Mouse (Mus musculus): ENCODE measurements around the gene Ssbp4.

Gene Ssbp4

DNA sequence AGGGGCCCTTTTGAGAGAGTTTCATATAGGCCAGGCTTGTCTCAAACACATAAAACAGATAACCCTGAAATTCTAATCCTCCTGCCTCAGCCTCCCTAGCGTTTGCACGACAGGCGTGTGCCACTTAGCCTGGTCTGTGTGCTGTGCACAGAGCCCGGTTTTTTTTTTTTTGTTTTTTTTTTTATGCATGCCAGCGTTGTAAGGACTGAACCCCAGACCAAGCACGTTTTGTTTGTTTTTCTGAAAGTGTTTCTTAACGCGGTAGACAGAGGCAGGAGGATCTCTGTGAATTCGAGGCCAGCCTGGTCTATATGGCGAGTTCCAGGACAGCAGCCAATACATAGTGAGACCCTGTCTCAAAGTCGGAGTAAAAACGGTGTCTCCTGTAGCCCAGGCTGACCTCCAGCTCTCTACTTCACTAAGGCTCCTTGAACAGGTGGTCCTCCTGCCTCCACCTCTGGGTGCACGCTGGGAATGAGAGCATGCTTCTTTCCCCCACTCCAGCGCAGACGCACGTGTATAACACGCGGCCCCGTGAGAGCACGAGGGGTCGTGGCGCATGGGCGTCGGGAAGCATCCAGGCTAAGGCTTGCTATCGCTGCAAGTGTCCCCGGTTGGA, at the start of gene Ssbp4:
TSS of gene Ssbp4 (minus strand) at position 124 of the 619 bp plus-strand sequence.
- no peak for DNase-seq (ENCODE audit: low spot score)

DNA sequence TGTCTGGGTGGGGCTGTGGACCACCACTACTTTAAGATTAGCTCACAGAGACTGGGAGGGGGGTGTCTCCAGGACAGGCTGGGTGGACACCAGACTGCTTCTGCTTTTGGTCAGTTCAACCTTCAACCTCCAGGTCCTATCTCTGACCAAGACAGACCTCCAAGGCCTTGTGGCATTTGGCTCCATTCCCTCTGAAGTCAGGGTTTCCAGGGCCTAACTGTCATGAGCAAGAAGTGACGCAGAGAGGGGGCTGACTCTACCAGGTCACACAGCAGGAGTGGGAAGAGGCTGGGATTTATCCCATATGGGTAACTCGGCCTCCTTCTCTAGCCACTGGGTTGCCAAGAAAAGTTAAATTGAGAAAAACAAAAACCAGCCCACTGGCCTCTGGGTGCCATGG, 49.1 kb upstream of the Ssbp4 start:
- no peak for DNase-seq (ENCODE audit: low spot score)

DNA sequence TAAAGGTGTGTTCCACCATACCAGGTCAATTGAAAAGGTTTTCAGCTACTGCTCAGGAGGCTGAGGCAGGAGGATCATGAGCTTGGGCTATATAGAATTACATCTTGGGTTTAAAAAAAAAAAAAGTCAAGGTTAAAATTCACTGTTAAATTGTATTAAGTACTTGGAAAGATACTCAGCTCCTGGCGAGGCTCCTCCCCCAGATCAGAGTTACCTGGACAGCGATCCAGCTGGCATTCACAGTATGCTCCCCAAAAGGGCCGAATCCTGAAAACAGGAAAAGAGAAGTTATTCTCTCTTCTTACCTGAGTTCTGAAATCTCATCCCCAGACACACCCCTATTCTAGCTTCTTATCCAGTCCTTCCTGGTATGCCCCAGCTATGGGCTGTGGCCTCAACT, 48.5 kb upstream of the Ssbp4 start:
- no peak for DNase-seq (ENCODE audit: low spot score)

DNA sequence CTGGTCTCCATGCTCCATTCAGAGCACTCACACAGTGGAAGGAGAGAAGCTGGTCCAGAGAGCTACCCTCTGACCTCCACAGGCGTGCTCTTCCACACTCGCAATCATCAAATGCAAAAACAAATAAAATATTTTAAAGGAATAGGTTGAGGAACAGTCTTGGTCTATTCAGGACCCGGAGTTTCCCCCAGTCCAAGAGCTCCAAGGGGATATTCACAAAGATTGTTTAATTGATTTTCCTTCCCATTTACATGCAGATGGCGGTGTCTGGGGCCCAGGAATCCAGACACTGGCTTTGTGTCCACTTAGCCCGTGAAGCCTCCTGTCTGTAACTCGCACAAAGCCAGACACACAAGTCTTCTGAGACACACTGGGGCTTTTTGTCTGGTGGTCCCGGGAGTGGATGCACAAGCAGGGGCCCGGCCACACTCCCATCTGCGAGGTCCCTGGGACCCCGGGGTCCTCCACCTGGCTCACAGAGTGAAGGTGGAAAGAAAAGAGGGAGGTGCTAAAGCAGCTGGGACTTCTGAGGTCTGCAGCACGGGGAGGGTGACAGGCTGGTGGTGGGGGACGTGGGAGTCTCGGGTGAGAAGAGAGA, 47.6 kb upstream of the Ssbp4 start:
- no peak for DNase-seq (ENCODE audit: low spot score)

DNA sequence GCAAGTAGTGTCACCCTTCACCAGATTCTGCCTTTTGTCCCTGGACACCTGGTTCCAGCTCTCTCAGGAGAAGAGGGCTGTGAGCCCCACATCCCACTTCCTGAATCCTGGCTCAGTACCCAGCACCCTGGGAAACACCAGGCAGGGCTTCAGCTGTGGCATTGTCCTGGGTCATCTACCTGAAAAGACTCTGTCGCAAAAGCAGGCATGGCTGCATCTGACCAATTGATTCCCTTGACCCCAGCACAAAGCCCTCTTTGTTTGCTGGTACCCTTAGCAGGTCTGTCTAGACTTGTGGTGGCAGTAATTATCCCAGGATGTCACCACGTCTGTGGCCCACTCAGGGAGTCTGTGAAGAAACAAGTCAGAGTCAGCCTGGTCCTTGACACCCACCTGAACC, 46.8 kb upstream of the Ssbp4 start:
- DNase-seq (ENCODE audit: low spot score) = no peak

DNA sequence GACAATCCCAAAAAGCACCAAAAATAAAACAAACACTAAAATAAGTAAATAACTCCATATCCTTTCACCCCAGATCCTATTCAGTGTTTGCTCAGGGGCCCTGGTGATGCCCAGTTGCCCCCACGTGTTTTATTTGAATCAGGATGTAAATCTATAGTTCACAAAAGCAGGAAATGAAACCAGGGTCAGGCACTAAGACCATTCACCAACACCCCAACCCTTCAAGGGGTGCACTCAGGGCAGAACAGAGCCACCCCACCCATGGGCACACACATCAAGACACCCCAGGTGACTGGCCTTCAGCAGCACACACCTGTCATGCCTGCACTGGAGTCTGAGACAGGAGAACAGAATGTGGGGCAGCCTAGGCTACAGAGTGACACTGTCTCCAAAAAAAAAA, 45.4 kb upstream of the Ssbp4 start:
- DNase-seq (ENCODE audit: low spot score) = no peak

DNA sequence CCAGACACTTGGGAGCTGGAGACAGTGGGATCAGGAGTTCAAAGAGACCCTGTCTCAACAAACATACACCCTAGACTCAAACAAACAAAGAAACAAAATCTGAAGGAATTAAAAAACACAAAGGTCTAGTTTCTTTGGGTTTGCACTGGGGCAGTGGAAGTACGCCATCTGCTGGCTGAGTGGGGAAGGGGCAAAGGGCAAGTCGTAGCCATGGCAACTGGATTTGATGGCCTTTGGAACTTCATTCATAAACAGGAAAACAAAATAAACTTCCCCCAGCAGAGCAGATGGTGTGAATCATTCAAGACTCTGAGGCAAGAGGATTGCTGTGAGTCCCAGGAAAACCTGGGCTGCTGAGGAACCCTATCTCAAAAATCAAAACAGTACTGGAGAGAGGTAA, 44.6 kb upstream of the Ssbp4 start:
- peak; percentile 43 for DNase-seq (ENCODE audit: low spot score)

DNA sequence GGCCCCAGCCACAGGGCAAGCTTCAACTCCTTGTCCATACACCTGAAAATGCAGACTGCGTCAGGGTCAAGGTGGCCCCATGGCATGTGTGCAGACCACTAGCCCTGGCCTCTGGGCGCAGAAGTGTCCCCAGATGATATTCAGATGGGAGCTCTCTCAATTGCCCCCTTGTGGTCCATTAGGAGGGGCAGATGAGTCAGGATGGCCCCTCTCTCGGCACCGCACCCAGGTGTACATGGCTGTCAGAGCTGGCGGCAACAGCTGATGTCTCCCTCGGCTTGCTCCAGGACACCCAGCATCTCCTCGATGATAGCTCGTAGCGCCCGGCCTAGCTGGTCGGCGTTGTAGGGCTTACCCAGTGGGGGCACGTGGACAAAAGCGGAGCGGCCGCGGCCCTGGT, 41.7 kb upstream of the Ssbp4 start:
- DNase-seq (ENCODE audit: low spot score) = no peak

DNA sequence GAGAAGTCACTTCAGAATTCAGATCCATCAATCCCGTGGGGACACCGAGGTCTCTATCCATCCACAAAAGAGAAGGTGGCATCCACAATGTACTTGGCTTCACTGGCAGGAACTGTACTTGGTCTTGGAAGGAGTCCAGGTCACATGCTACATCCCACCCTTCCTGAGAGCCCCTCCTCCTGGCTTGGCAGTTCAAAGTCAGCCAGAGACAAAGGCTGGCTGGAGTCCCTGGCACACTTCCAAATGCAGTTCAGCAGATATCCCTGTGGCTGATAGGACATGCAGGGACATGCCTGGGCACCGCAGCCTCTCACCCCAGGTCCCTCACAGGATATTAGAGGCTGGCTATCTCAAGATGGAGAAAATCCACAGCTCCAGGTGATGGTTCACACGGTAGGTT, 40.7 kb upstream of the Ssbp4 start:
- no peak for DNase-seq (ENCODE audit: low spot score)

DNA sequence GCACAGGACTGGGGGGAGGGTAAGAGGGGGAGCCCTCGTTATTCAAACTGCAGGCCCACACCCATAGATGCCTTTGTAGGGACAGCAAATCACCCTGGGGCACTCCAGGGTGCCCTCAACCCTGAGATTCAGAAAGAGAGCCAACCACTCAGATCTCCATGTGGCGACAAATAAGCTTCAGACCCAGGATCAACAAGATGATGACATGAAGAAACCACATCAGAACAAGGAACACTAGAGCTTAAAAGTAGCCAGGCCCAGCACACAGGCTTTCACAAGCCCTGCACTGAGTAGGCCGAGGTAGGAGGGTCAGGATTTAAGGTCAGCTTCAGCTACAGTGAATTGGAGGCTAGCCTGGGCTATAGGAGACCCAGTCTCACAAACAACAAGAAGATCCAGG, 40.2 kb upstream of the Ssbp4 start:
- DNase-seq (ENCODE audit: low spot score) = no peak

DNA sequence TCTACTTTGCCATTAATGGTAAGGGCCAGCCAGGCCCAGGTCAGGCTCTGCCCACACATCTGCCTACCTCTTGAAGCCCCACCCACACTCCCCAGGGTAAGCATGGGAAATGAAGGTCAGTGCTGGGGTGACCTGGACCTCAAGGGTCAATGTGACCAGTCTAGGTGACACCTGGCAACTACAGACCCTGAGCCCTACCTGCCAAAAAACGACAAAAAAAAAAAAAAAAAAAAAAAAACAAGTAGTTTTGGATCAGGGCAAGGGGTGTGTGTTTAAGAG, 39.4 kb upstream of the Ssbp4 start:
- DNase-seq (ENCODE audit: low spot score) = no peak

DNA sequence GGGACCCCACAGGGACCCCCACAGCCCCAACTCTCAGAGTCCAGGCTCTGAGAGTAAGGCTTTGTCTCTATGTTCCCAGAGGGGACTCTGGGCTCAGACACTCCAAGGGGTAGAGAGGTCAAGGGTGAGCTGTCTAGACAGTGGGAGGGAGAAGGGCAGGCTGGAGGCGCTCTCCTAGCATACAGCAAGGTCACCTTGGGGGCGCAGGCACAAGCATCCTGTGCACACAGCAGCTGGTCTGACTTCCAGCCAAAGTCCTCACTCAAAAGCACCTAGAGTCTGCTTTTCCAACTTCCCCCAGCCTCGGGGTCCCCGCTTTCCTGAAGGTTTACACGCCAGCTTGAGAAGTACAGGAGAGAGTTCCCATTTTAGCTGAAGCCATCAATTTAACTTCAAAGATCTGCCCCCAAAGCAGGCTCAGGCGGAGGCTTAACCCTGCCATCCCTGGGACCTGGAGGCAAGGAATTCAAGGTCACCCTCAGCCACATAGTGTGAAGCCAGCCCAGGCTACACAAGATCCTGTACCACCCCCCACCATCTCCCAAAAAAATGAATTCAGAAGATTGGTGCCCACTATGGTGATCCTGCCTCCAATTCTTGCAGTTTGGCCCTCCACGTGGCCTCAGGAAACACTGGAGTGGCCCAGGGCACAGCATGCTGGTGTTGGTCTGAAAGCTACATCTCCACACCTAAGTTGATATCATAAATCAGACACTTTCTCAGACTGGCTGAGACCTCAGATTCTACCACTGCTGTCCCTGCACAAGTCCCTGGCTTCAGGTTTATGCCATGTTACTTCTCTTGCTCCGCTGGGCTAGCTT, 38.9 kb upstream of the Ssbp4 start:
- DNase-seq (ENCODE audit: low spot score) = peak; percentile 25

DNA sequence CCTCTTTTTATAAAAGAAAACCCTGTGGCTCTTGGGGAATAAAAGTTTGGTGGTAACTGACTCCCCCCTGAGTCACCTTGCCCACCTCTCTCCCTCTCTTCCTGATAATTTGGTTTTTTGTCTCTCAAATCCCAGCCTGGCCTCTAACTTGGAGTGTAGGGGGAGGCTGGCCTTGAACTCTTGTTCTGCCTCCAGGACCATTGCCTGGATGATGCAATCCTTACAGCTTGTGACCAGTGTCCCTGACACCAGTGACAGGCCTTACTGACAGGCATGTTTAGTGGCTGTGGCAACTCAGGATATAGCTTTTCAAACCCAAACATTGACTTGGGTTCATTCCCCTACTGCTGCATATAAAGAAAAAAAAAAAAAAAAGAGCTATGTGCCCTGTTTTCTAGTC, 38.1 kb upstream of the Ssbp4 start:
- DNase-seq (ENCODE audit: low spot score) = no peak

DNA sequence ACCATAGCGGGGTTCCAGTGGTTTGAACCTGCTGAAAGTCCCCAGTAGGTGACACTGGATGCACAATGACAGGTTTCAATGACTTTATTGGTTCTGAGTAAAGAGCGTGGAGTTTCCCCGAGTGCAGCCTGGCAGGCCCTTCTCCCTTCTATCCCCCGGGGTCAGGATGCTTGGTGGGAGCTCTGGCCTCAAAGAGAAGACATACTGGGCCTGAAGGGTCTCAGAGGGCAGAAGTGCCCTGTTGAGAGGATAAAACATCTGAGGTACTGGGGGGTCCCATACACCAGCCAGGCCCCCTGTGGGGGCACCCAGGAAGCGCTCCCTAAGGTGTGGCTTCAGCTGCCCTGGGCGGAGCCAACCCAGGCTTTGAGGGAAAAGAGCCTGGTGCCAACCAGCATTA, 37.7 kb upstream of the Ssbp4 start:
- DNase-seq (ENCODE audit: low spot score) = no peak

DNA sequence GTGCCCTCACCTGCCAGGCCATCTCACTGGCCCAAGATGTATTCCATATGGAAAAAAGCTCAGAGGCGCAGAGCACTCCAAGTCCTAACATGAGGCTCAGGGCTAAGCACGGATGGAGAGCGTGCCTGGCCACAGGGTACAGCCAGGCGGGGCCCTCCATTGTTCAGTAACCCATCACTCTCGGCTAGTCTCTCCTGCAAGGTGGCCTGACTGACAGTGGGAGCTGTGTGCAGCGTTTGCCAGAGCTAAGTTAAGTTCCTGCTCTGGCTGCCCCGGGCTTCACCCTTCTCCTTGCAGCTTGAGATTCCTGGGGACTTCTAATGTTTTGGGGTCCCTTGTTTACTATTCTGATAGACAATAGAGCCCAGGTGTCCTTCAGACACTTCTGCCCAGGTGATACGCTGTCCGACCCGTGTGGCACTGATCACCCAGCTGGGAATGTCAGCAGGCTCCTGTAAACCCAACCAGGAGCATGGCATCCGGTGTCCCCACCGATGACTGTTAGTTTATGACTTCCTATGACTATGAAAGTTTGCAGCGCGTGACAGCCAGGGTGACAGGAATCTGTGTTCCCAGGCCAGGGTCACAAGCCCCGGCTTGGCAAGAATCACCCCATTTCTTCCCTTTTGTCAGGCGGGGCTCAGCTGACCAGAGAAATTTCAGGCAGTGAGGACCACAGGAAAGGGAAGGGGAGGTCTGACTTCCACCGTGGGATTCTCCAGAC, 37.0 kb upstream of the Ssbp4 start:
- DNase-seq (ENCODE audit: low spot score) = no peak

DNA sequence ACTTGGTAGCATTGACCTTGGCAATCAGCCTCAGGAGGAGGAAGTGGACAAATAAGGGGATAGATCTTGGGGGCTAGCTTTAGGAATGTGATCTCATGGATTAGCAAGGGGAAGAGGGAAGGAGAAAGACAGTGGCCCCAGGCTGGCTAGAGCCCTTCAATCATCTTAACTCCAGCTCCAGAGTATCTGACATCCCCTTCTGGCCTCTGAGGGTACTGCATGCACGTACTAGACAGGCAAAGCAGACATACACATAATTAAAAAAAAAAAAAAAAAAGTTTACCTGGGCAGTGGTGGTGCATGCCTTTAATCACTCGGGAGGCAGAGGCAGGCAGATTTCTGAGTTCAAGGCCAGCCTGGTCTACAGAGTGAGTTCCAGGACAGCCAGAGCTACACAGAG, 35.4 kb upstream of the Ssbp4 start:
- DNase-seq (ENCODE audit: low spot score) = peak; percentile 31

DNA sequence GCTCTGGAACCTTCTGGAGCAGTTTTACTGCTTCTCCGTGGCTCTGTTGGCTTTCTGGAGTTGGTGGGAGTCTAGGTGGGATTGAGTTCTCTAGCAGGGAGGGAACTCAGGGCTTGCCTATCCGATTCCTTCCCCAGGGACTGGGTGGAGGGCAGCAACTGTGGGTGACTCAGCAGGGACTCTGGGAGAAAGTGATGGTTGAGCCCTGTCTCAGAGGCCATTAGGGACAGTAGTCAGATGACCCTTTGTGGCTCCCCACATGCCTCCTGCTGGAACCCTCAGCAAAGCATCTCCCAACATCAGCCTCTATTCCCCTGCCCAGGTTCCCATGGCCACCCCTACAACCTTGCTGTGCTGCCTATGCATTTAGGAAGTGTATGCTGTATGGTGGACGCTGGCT, 34.3 kb upstream of the Ssbp4 start:
- DNase-seq (ENCODE audit: low spot score) = no peak

DNA sequence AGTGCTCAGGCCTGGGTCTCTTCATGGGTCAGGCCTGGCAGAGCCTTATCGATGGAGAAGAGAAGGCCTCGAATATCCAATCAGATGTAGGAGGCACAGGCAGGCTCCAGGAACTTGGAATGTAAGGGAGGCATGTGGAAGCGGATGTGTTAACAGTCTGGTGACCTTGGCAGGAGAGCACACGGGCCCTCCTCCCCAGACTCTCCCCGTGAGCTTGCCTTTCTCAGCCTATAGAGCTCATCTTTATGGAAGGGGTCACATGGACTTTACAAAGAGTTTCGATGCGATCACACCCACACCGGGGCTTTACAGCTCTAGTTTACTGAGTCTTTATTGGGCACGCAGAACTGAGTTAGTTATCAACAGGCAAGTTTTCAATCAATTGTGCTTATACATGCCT, 30.1 kb upstream of the Ssbp4 start:
- no peak for DNase-seq (ENCODE audit: low spot score)

DNA sequence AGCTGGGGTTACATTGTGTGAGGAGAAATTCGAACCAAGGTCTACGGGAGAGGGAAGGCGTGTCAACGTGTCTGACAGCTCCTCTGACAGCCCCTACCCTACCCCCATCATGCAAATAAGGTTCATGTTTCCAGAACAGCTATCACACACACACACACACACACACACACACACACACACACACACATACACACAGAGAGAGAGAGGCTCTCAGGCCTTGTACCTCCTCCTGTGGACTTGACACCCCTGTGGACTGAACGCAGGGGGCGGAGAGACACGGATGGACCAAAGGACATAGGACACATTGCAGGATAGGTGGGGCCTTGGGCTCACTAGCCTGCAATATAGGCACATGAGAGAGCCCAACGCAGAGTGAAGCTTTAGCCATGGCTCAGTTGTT, 28.2 kb upstream of the Ssbp4 start:
- DNase-seq (ENCODE audit: low spot score) = no peak

DNA sequence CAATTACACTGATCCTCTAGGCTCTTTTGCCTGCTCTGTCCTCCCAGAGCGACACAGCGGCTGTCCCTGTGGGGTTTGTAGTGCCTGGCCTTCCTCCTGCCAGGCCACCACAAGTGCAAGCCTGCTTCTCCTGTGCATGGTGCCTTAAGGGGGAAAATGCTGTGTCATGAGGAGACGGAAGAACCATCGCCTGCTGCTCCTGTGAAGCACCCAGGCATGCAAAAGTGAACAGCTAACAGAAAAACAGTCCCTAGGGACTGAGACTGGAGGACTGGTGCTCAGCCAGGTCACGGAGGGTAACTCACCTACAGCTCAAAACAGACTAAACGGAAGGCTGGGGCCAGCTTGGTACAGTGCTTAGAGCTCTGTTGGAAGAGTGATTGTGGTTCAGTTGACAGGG, 26.9 kb upstream of the Ssbp4 start:
- no peak for DNase-seq (ENCODE audit: low spot score)

DNA sequence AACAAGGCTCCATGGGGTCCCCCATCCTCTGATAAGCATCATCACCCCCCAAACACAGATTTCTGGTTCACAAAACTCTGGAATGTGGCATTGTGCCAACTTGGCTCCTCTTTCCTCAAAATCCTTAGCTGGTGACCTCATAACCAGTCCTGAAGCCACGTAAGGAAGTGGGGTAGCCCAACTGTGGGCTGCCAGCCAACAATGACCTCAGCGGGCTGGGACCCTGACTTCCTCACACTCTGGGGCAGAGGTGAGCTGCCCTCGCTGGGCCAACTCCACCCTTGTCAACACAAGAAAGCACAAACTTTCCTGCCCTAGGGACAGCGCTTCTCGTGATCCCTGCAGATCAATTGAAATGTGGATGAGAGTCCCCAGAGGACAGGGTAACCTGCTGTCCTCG, 25.4 kb upstream of the Ssbp4 start:
- DNase-seq (ENCODE audit: low spot score) = no peak

DNA sequence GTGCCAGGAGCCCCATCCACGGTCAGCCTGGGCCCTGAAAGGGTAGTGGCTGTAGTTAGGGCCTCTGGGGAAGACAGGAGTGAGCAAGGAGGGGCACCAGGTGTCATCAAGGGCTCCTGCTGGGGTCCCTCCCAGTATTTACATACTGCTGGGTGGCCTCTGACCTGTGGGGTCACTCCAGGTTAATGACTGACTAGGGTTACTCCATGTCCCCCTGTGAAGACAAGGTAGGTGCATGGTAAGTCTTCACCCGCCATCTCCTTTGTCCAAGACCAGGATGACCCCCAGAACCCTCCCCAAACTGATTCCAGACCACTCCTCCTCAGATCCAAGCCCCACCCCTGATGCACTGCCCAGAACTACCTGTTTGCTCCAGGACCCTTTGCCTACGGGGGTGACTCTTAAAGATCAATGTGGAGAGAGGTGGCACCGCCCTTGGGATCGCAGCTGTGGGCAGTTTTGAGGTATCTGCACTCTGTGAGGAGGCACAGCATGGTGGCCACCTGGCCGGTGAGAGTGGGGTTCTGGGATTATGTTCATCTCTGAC, 23.7 kb upstream of the Ssbp4 start, which contains the start of gene Gdf15:
TSS of gene Gdf15 (minus strand) at position 111 of the 547 bp plus-strand sequence.
- no peak for DNase-seq (ENCODE audit: low spot score)

DNA sequence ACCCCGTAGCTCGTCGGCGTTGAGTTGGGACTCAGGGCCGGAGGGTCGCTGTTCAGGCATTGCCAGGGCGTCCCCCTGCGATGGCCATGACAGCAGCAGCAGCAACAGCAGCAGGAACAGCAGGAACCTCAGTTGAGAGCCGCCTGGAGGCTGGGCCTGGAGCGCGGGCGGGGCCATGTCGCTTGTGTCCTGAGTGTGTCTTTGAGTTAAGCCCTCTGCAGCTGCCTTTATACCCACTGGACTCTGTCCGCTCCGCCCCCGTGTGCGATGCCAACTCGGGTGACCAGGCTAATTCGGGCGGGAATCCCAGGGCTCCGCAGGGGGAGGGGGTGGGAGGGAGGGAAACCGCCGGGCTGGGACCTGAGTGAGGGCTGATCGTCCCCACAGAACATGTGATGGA, 22.8 kb upstream of the Ssbp4 start:
- DNase-seq (ENCODE audit: low spot score) = no peak
